Mouse (Mus musculus): ENCODE measurements around the gene Ugt1a6b.

DNA sequence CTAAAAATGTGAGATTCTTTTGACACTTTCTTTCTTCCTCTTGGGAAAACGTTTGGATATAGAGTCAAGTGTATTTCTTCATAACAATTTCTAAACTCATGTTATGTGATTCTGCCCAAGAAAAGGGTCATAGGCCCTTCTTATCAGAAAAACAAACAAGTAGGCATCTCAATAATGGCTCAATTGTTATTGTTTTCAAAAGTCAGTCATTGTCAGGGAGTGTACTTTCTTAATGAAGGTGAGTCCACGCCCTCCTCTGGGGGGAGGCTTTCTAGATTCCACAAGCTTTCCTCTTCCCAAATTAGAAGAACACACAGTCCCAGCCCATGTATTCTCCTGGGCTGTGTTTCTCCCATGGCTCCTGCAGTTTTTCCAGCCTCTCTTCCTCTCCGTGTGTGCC lies 15.5 kb upstream of the Ugt1a6b start, which contains the start of gene Ugt1a8:
- TF ChIP-seq CTCF (IDR thresholded peaks at IDR 0.05; ENCODE audit: extremely low read depth, insufficient read depth, insufficient read length, insufficient replicate concordance) (no peak), POLR2A (IDR thresholded peaks at IDR 0.05; ENCODE audit: low read depth, low read length) (no peak)

Measured in spleen, adult 2 months (tissue).